Comparison of ENCODE assay signal across 7 mouse cellular contexts in the genomic region with DNA sequence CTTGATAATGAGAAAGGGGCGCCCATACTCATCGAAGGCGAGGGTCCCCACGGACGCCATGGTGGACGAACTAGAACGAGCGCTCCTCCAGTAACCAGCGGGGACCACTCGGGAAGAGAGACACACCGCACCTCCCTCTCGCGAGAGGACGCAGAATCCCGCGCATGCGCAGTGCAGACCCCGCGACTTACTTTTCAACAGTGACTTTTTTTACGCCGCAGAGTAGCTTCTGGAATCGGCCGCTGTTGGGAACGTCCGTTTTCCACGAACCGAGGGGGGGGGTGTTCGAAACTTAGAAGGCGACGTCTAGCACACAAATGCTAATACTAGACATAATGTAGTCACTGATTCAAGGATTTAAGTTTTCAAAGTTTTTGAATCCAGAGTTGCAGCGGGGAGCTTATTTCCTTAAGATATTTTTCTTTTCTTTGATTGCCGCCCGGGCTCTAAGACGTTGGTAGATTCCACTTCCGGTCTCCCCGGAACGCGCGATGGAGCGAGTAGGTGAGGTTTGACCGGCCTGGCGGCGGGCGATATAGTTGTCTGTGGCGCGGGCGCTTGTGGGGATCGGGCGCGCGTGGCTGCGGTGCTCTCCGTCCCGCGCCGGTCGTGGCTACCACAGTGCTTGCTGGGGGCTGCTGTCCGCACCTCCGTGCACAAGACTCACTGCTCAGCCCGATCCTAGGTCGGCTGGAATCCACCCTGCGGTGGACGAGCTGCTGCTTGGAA. TPM values are rescaled to one million over a fixed set of nuclear protein-coding genes. Genes with fewer than 3 reads are reported as not detected.
DNase-seq lines count a peak whose midpoint lies in the region; ATAC-seq lines count a peak whose summit lies in the region.

A gene (minus strand): TSS at position 159 of the 729 bp plus-strand sequence.
A gene (plus strand): TSS at position 207 of the 729 bp plus-strand sequence.

- no peaks in the 10 kb centered on the region; the same call in 1 of the 2 replicates for H3K36me3 ChIP-seq in intestine, embryonic 15.5 days
- H3K36me3 ChIP-seq in midbrain, embryonic 10.5 days: peaks cover 17% of the 10 kb centered on the region

- ATAC-seq in intestine, embryonic 15.5 days: peak; percentile 92

- H3K4me1 ChIP-seq in intestine, embryonic 15.5 days (replicated peaks): peaks cover 11% of the 10 kb centered on the region
- H3K4me1 ChIP-seq in midbrain, embryonic 10.5 days: peaks cover 28% of the 10 kb centered on the region

- H3K4me3 ChIP-seq in intestine, embryonic 15.5 days (replicated peaks): peak within 1 kb of the TSS; percentile 87
- peak within 1 kb of the TSS; percentile 83 for H3K4me3 ChIP-seq in midbrain, embryonic 10.5 days

- DNase-seq in adrenal gland, adult 2 months: peak; percentile 98
- peak; percentile 97 for DNase-seq in embryo, embryonic 11.5 days (ENCODE audit: low read depth, low spot score)
- DNase-seq in gastrocnemius, postnatal 36 days: peak; percentile 97 to 99
- DNase-seq in left cerebral cortex, postnatal 25 days (ENCODE audit: low spot score in 2 of 2): peak; percentile 99
- peak; percentile 99 for DNase-seq in midbrain, embryonic 10.5 days (ENCODE audit: low spot score)
- peak; percentile 99 for DNase-seq in right cerebral cortex, postnatal 4 days

- H3K27me3 ChIP-seq in intestine, embryonic 15.5 days (replicated peaks): no peaks in the 10 kb centered on the region
- no peaks in the 10 kb centered on the region for H3K27me3 ChIP-seq in midbrain, embryonic 10.5 days (ENCODE audit: low read depth, poor library complexity, severe bottlenecking)

- peak within 1 kb of the TSS; percentile 81 for H3K4me2 ChIP-seq in intestine, embryonic 15.5 days (replicated peaks)

- WGBS in intestine, embryonic 15.5 days: under 1% methylated on average over 63 of the region's 63 CpGs
- WGBS in midbrain, embryonic 10.5 days: under 1% methylated on average over 63 of the region's 63 CpGs

- H3K9ac ChIP-seq in intestine, embryonic 15.5 days: peak within 1 kb of the TSS; percentile 93

- H3K27ac ChIP-seq in intestine, embryonic 15.5 days: peak within 1 kb of the TSS; percentile 94
- peak within 1 kb of the TSS; percentile 97 for H3K27ac ChIP-seq in midbrain, embryonic 10.5 days (replicated peaks)

- intact Hi-C loops in gastrocnemius, postnatal 36 days (cut with DNase I): no loop called here
- intact Hi-C loops in left cerebral cortex, postnatal 25 days (cut with DNase I): no loop called here

- no peaks in the 10 kb centered on the region for H3K9me3 ChIP-seq in intestine, embryonic 15.5 days
- H3K9me3 ChIP-seq in midbrain, embryonic 10.5 days (replicated peaks): no peaks in the 10 kb centered on the region

RNA-seq across cellular contexts. Expression of the first gene that starts in this region (rescaled TPM):
- 100 to 1,000 TPM; 318 to 321 TPM for total RNA-seq in adrenal gland, adult 2 months (2021)
- 41.6 and 49.5 TPM in 2 replicates for polyA plus RNA-seq in adrenal gland, adult 2 months (2012; rRNA removed)
- 100 to 1,000 TPM; 122 to 124 TPM for total RNA-seq in gastrocnemius, postnatal 36 days (2021)
- 480 and 508 TPM in 2 replicates for polyA plus RNA-seq in intestine, embryonic 15.5 days (2015; fragmentation: Nextera tagmentation; extraction: Ambion mirVana)
- 100 to 1,000 TPM; 183 to 197 TPM for total RNA-seq in left cerebral cortex, postnatal 25 days (2021)
- 728 and 772 TPM in 2 replicates for polyA plus RNA-seq in midbrain, embryonic 10.5 days (2016; fragmentation: Nextera tagmentation; extraction: Ambion mirVana)

RNA-seq across cellular contexts. Expression of the second gene that starts in this region (rescaled TPM):
- total RNA-seq in adrenal gland, adult 2 months (2021): 10 to 100 TPM; 19.1 to 24.9 TPM
- 4.2 and 6.2 TPM in 2 replicates for polyA plus RNA-seq in adrenal gland, adult 2 months (2012; rRNA removed)
- 10 to 100 TPM; 11.4 to 12.0 TPM for total RNA-seq in gastrocnemius, postnatal 36 days (2021)
- polyA plus RNA-seq in intestine, embryonic 15.5 days (2015; fragmentation: Nextera tagmentation; extraction: Ambion mirVana): 15.2 and 16.6 TPM in 2 replicates
- total RNA-seq in left cerebral cortex, postnatal 25 days (2021): 10 to 100 TPM; 11.4 to 11.8 TPM
- polyA plus RNA-seq in midbrain, embryonic 10.5 days (2016; fragmentation: Nextera tagmentation; extraction: Ambion mirVana): 14.7 and 18.0 TPM in 2 replicates

Comparison
In these comparisons a context has a peak if more than half of its experiments do, and no peak if none do; other contexts are left out.
1. Peak in every context shown above with its lines: DNase-seq, ATAC-seq, H3K4me3 ChIP-seq and H3K27ac ChIP-seq.